Mouse (Mus musculus): Measurements from ENCODE around the gene Myl12a.

Gene Myl12a

GRCm38 (mm10) chr17:70949171-70949570 is 53.5 kb downstream of the Myl12a start:
- in situ Hi-C loops (cut with MboI, MseI) = loop anchor here (25.0 kb wide), 1 partner anchor 412 kb away; no protein-coding TSS in a partner anchor

GRCm38 (mm10) chr17:70948721-70949120 is 54.0 kb downstream of the Myl12a start:
- in situ Hi-C loops (cut with MboI, MseI) = loop anchor here (25.0 kb wide), 1 partner anchor 411 kb away; no protein-coding TSS in a partner anchor

DNA sequence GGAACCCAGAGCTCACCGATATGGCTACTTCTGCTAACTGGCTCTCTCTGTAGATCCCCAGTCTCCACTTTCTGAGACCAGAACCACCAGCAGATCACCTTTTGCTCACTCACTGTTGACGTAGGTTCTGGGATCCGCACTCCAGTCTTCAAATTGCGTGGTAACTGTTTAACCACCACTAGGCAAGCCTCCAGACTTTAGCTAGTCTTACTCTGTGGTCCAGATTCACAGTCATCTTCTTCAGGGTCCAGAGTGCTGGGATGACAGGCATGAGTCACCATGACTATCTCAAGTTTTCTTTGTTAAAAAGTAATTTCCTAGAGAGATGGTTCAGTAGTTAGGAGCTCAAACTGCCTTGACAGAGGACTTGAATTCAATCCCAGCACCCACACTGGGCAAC is 58.9 kb downstream of the Myl12a start:
- in situ Hi-C loops (cut with MboI, MseI) = loop anchor here (25.0 kb wide), 1 partner anchor 406 kb away; no protein-coding TSS in a partner anchor
